Mouse (Mus musculus) embryonic facial prominence, embryonic 12.5 days (tissue): Measurements from ENCODE around the gene Elf1. TPM values are rescaled to one million over a fixed set of nuclear protein-coding genes. Genes with fewer than 3 reads are reported as not detected.
"Not testable (repeated sequence)": the region's sequence is repeated elsewhere in the genome, so short reads cannot be mapped to it uniquely, and the experiment has no call there.

Experiments
- ATAC-seq: fragments of 200-750 bp; cut with Nextera tagmentation; 2 replicates; pipeline ENCODE4 v1.8.0; 2017; ENCODE audit not compliant: insufficient number of reproducible peaks, insufficient read depth, low FRiP score, low TSS enrichment
- H3K27ac ChIP-seq: fragments of 300-500 bp; sonication (generic); 2 replicates; pipeline ENCODE4 v1.5.1; 2016; ENCODE audit warnings: mild to moderate bottlenecking
- H3K27me3 ChIP-seq: fragments of 300-500 bp; sonication (generic); 2 replicates; pipeline ENCODE4 v1.6.1; 2016; ENCODE audit warnings: mild to moderate bottlenecking, moderate library complexity
- H3K36me3 ChIP-seq: fragments of 300-500 bp; sonication (generic); 2 replicates; pipeline ENCODE4 v1.6.1; 2016; ENCODE audit warnings: mild to moderate bottlenecking
- H3K4me1 ChIP-seq: fragments of 300-500 bp; sonication (generic); 2 replicates; pipeline ENCODE4 v1.6.1; 2016
- H3K4me2 ChIP-seq: fragments of 300-500 bp; sonication (generic); replicated peaks from 2 replicates; pipeline ENCODE4 v1.6.1; 2016; ENCODE audit warnings: mild to moderate bottlenecking, moderate library complexity
- H3K4me3 ChIP-seq: fragments of 300-500 bp; sonication (generic); 2 replicates; pipeline ENCODE4 v1.5.1; 2016; ENCODE audit warnings: mild to moderate bottlenecking
- H3K9ac ChIP-seq: fragments of 300-500 bp; sonication (generic); 2 replicates; pipeline ENCODE4 v1.6.1; 2016; ENCODE audit warnings: mild to moderate bottlenecking, moderate library complexity
- H3K9me3 ChIP-seq: fragments of 300-500 bp; sonication (generic); 2 replicates; pipeline ENCODE4 v1.6.1; 2016; ENCODE audit warnings: mild to moderate bottlenecking, moderate library complexity
- WGBS: fragments of 180-500 bp; shearing (Covaris S2); methylation state at CpG from one replicate; pipeline ENCODE4 v1.1.7; 2016; 5-methylcytosine and 5-hydroxymethylcytosine counted together
- polyA plus RNA-seq: library from polyadenylated mRNA; unstranded; fragments of >200 nt; fragmentation: Nextera tagmentation; extraction: Ambion mirVana; gene quantifications from 2 replicates; pipeline ENCODE4 v1.2.1, GENCODE M21; 2016

The Elf1 gene
- polyA plus RNA-seq, 1 experiment from 2014 or later = 12.4 TPM

DNA sequence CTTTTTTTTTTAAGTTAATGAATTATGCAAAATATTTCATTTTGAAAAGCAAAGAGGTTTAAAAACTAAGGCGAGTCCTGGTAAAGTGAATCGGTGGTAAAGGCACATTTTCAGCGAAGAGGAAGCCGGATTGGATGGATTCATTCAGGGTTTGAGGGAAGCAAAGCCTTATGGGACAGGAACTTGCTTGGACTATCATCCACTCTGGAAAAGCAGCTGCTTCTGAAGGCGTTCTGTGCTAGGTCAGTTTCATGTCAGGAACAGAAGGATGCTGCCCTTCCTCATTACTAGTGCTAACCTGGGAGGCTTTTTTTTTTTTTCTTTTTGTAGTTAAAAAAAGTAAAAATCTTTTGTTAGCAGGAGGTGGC is 35.2 kb downstream of the Elf1 start:
- no peak overlapping the region for H3K4me3 ChIP-seq
- no peak overlapping the region for H3K4me2 ChIP-seq
- 84% methylated on average over 5 of the region's 5 CpGs for WGBS
- no peak for ATAC-seq
- no peaks in the 10 kb centered on the region for H3K9me3 ChIP-seq
- no peak overlapping the region for H3K9ac ChIP-seq
- H3K36me3 ChIP-seq = no peaks in the 10 kb centered on the region
- H3K27ac ChIP-seq = no peak overlapping the region
- H3K27me3 ChIP-seq = no peaks in the 10 kb centered on the region
- H3K4me1 ChIP-seq = no peaks in the 10 kb centered on the region

DNA sequence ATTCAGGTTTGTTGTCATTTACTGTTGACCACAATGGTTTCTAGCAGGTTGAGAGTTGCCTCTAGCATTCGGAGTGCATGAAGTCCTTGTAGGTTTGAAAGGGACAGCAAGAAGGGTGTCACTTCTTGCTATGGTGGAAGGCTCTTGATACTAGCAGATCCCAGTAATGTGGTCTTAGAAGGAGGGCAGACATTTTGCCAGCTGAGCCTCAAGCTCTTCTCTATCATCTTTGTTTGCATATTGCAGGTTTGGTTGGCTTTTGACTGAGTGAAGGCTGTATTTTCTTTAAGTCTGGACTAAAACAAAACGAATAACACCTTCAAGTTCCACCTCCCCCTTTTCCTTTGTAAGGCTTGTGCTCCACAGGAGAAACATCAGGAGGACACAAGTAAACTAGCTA is 35.8 kb downstream of the Elf1 start:
- no peak for ATAC-seq
- Histone ChIP-seq H3K36me3 (no peaks in the 10 kb centered on the region), H3K27ac (no peak overlapping the region), H3K4me3 (no peak overlapping the region), H3K27me3 (no peaks in the 10 kb centered on the region), H3K9ac (no peak overlapping the region), H3K4me2 (no peak overlapping the region), H3K4me1 (no peaks in the 10 kb centered on the region), H3K9me3 (no peaks in the 10 kb centered on the region)
- 73% methylated on average over 2 of the region's 2 CpGs for WGBS

DNA sequence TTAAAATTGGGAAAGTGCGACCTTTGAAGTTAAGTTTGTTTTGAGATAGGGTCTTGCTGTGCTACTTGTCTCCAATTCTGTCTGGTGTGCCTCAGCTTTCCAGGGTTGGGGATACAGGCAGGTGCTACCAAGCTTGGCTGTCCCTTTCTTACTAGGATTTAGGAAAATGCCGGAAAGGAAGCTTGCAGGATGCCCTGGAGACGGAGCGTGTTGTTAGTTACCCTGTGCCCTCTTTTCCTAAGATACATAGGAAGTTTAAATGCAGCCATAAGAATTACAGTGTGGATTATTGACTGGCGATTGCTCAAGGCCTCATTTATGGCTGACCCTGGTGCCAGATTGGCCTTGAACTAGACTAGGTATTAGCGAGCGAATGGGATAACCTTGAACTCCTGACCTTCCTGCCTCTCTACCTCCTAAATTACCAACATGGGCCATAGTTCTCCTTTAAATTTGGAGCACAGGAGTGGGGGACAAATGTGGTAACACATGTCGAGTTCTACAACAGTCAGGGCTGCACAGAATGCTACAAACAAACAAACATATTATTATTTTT is 36.3 kb downstream of the Elf1 start:
- H3K9me3 ChIP-seq = no peaks in the 10 kb centered on the region
- H3K4me3 ChIP-seq = no peak overlapping the region
- no peak overlapping the region for H3K27ac ChIP-seq
- whole genome bisulfite sequencing = 79% methylated on average over 8 of the region's 8 CpGs
- H3K9ac ChIP-seq = no peak overlapping the region
- no peaks in the 10 kb centered on the region for H3K4me1 ChIP-seq
- H3K27me3 ChIP-seq = no peaks in the 10 kb centered on the region
- H3K4me2 ChIP-seq = no peak overlapping the region
- no peak for ATAC-seq
- no peaks in the 10 kb centered on the region for H3K36me3 ChIP-seq

GRCm38 (mm10) chr14:79518123-79518522 is 37.1 kb downstream of the Elf1 start:
- no peak for ATAC-seq
- Histone ChIP-seq H3K36me3 (no peaks in the 10 kb centered on the region), H3K9me3 (no peaks in the 10 kb centered on the region), H3K27me3 (no peaks in the 10 kb centered on the region), H3K9ac (no peak overlapping the region), H3K4me1 (no peaks in the 10 kb centered on the region), H3K27ac (no peak overlapping the region), H3K4me2 (no peak overlapping the region), H3K4me3 (no peak overlapping the region)
- WGBS = 82% methylated on average over 2 of the region's 2 CpGs

DNA sequence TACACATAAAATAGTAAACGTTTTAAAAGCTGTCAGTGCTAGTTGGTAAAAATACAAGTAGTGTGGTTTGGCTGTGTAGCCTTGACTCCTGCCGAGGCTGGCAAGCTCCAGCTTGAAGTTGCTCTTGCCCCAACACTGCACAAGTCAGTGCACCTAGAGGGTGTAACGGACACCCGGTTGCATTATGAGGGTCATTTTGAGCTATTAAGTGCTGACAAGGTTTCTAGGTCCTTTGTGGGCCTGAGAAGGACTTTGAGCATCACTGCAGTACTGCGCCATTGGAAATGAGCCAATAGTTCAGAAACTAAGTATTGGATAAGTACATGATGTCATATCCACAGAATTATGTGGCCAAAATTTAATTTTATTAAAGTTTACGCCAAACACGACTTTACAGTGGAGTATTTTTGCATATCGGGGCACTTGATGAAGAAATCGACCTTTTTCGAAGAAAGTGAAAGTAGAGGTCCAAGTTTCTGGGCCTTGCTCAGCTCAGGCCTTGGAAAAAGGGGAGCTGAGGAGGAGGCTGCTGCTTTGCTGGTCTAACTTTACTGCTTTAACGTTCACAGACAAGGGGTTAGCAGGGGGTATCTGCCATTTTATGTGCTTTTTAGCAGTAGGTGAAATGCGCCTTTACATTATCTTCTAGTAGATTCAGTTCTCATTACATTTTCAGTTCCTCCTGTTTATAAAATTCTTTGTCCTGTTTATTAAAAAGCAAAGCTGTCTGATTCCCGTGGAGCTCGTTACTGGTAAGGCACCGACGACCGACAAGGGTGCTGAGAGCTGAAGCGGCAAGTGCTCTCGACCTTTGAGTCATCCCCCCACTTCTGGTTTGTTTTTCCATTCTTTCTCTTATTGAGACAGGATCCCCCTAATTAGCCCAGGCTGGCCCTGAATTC is 38.0 kb downstream of the Elf1 start:
- Histone ChIP-seq H3K27ac (no peak overlapping the region), H3K4me3 (no peak overlapping the region), H3K36me3 (no peaks in the 10 kb centered on the region), H3K4me1 (no peaks in the 10 kb centered on the region), H3K9me3 (no peaks in the 10 kb centered on the region), H3K4me2 (no peak overlapping the region), H3K27me3 (no peaks in the 10 kb centered on the region), H3K9ac (no peak overlapping the region)
- no peak for ATAC-seq
- WGBS = 67% methylated on average over 19 of the region's 19 CpGs

- Histone ChIP-seq H3K27me3 (no peaks in the 10 kb centered on the region), H3K4me1 (no peaks in the 10 kb centered on the region), H3K9ac (no peak overlapping the region), H3K4me2 (no peak overlapping the region), H3K36me3 (no peaks in the 10 kb centered on the region), H3K27ac (no peak overlapping the region), H3K9me3 (no peaks in the 10 kb centered on the region), H3K4me3 (no peak overlapping the region)
- ATAC-seq = no peak
- WGBS = 41% methylated on average over 1 of the region's 1 CpGs
Observed at GRCm38 (mm10) chr14:79519663-79519975, 38.6 kb downstream of the Elf1 start.

GRCm38 (mm10) chr14:79520612-79521011 is 39.6 kb downstream of the Elf1 start:
- no peak for ATAC-seq
- H3K4me2 ChIP-seq = no peak overlapping the region
- H3K4me3 ChIP-seq = no peak overlapping the region
- H3K36me3 ChIP-seq = no peaks in the 10 kb centered on the region
- no peak overlapping the region for H3K9ac ChIP-seq
- H3K27me3 ChIP-seq = no peaks in the 10 kb centered on the region
- H3K27ac ChIP-seq = no peak overlapping the region
- H3K9me3 ChIP-seq = no peaks in the 10 kb centered on the region
- no peaks in the 10 kb centered on the region for H3K4me1 ChIP-seq

DNA sequence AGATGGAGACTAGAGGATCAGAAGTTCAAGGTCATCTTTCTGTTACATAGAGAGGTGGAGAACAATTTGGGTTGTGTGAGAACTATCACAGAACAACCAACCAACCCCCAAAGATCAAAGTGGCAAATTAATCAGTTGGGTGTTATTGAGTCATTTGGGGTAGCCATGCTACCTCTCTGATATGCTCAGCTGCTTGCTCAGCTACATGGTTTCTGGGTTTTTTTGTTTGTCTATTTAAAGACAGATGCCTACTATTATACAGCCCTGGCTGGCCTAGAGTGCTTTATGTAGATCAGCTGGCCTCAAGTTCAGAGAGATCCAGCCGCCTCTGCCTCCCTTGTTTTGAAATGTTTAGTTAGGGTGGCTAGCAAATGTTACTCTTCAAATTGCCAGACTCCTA is 40.1 kb downstream of the Elf1 start:
- 88% methylated on average over 1 of the region's 1 CpGs for WGBS
- Histone ChIP-seq H3K4me2 (no peak overlapping the region), H3K9me3 (no peaks in the 10 kb centered on the region), H3K4me1 (no peaks in the 10 kb centered on the region), H3K36me3 (no peaks in the 10 kb centered on the region), H3K27ac (no peak overlapping the region), H3K27me3 (no peaks in the 10 kb centered on the region), H3K9ac (no peak overlapping the region), H3K4me3 (no peak overlapping the region)
- no peak for ATAC-seq

DNA sequence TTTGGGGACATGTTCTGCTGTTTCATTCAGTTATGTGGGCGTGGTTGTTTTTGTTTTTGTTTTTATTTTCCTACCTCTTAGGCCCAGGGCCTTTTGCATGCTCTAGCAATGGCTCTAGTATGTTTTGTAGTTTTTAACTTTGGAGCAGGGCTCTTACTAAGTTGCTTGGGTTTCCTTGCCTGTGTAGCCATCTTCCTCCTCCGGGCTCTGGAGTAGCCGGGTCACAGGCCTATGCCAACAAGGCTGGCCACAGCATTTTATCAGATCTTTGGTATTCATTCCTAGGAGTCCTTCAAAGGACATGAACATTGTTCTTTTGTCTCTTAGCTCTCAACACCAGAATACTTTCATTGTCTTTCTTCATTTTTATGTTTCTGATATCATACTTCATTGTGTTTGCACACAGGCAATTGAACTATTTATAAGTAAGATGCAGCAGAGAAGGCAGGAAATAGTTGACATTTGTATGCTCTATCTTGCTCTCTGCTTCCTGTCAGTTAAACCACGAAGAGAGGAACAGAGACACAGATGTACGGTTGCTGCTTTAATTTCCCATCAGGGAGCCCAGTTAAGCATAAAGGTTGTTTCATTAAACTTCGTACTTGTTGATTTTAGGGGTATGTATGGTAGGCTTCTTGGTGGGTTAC is 40.6 kb downstream of the Elf1 start:
- Histone ChIP-seq H3K9me3 (no peaks in the 10 kb centered on the region), H3K4me3 (no peak overlapping the region), H3K4me2 (no peak overlapping the region), H3K27ac (no peak overlapping the region), H3K36me3 (no peaks in the 10 kb centered on the region), H3K27me3 (no peaks in the 10 kb centered on the region), H3K4me1 (no peaks in the 10 kb centered on the region), H3K9ac (no peak overlapping the region)
- no peak for ATAC-seq
- 74% methylated on average over 6 of the region's 6 CpGs for WGBS

- 93% methylated on average over 9 of the region's 9 CpGs for WGBS
- H3K4me1 ChIP-seq = no peaks in the 10 kb centered on the region
- H3K4me2 ChIP-seq = no peak overlapping the region
- no peaks in the 10 kb centered on the region for H3K9me3 ChIP-seq
- H3K36me3 ChIP-seq = no peaks in the 10 kb centered on the region
- H3K4me3 ChIP-seq = no peak overlapping the region
- H3K27ac ChIP-seq = no peak overlapping the region
- no peaks in the 10 kb centered on the region for H3K27me3 ChIP-seq
- H3K9ac ChIP-seq = no peak overlapping the region
- ATAC-seq = no peak
Observed at GRCm38 (mm10) chr14:79522387-79522786, 41.4 kb downstream of the Elf1 start.

GRCm38 (mm10) chr14:79526106-79526505 is 45.1 kb downstream of the Elf1 start:
- not testable (repeated sequence) for ATAC-seq, H3K36me3 ChIP-seq, H3K9ac ChIP-seq, H3K27me3 ChIP-seq, H3K27ac ChIP-seq, H3K9me3 ChIP-seq, H3K4me3 ChIP-seq, H3K4me2 ChIP-seq, H3K4me1 ChIP-seq
- 90% methylated on average over 12 of the region's 12 CpGs for WGBS

DNA sequence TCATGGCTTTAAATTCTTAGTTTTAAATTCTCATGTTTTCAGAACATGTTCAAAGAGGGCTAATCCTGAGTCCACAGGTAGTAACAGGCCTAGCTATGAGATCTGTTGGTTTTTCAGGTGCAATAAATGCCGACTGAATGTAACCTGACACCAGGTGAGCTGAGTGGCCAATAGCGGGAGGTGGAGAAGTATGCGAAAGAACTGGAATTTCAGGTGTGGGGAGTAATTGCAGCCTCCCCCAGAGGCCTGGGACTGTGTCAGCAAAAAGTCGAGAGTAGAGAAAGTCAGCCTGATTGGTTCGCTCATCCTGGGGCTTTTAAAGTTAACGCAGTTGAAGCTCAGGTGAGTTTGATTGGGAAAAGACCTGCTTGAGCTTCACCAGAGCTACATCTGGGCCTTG is 46.7 kb downstream of the Elf1 start:
- WGBS = 48% methylated on average over 6 of the region's 6 CpGs
- H3K4me3 ChIP-seq = no peak overlapping the region
- H3K27ac ChIP-seq = no peak overlapping the region
- no peaks in the 10 kb centered on the region for H3K27me3 ChIP-seq
- ATAC-seq = peak; percentile 74; the same call in 1 of the 2 replicates
- no peaks in the 10 kb centered on the region for H3K36me3 ChIP-seq
- no peak overlapping the region for H3K4me2 ChIP-seq
- no peaks in the 10 kb centered on the region for H3K4me1 ChIP-seq
- H3K9me3 ChIP-seq = no peaks in the 10 kb centered on the region
- H3K9ac ChIP-seq = no peak overlapping the region
